Mouse (Mus musculus) embryo, embryonic 9.5 days (tissue): ENCODE data around the gene Nod1.
A peak's percentile ranks its signal among the peaks of the same experiment; 100 is the strongest.

Experiments used
- DNase-seq: peaks from one replicate; pipeline ENCODE4 v3.0.0-alpha.2; 2017; ENCODE audit errors: extremely low spot score

Nod1 gene

DNA sequence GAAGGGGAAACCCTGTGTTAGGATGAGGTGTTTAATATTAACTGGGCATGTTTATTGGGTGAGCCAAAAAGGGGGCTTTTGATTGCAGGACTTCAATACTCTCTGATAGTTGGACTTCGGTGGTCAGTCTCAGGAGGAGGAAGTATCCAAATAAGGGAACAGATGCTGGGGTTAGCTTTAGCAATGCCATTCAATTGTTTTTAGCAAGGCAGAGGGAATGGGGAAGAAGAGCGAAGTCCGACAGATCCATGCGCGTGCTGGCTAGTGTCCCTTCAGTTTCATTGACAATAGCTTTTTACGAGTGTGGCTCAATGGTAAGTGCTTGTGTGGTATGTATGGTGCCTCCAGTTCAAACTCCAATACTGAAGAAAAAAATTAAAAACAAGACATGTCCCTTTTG, 31.3 kb downstream of the Nod1 start:
- DNase-seq: no peak

GRCm38 (mm10) chr6:54940126-54940525, 32.3 kb downstream of the Nod1 start:
- no peak for DNase-seq

- DNase-seq: no peak
Observed at GRCm38 (mm10) chr6:54939631-54940030, 32.8 kb downstream of the Nod1 start.

DNA sequence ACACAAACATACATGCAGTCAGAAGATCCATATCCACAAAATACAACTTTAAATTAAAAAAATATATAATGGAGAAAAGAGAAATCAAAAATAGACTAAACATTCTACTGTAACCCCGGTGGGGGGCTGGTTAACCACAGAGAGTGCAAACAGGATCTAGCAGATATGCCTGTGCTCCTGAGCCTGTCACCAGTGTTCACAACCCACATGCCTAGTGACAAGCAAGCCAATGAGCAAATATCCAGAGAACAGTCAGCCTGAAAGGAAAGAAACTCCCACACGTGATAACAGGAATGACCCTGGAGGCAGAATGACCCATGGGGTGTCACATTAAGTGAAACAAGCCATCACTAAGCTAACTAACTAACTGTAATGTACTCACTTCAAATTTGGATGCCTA, 35.9 kb downstream of the Nod1 start:
- DNase-seq: no peak

GRCm38 (mm10) chr6:54934930-54935329, 37.5 kb downstream of the Nod1 start:
- DNase-seq: no peak

GRCm38 (mm10) chr6:54934313-54934712, 38.1 kb downstream of the Nod1 start:
- DNase-seq: no peak

DNA sequence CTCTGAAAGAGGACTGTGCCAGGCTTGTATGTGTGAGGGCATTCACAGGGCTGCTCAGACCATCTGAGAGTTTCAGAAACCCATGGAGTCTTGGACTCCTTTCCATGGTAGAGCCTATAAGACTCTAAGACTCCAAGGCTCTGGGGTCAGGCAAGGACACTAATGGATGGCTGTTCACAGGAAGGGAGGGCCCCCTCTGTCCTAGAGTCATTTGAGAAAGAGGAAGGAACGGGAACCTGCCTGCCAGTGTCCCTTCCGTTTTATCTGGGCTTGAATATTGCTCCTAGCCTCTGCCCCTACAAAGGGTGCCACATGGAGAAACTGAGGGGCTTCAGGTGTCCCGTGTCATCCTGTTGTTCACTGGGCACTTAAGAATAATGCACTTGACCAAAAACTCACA, 38.5 kb downstream of the Nod1 start:
- no peak for DNase-seq

DNA sequence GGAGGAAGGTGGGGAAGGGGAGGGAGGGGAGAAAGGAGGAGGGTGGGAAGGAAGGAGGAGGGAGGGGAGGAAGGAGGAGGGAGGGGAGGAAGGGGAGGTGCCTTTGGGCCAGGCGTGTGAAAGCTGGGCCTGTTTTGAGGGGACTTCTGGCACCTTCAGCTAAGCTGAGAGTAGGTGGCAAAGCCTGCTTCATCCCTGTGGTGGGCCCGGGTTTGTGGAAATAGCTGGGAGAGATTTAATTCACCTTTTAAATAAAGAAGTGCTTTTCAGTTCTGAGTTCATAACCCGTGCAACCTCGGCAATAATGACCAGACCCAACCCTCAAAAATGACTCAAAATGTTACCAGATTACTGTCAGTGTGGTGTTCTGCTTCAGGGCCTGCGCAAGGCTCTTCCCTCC, 39.2 kb downstream of the Nod1 start:
- DNase-seq: no peak

DNA sequence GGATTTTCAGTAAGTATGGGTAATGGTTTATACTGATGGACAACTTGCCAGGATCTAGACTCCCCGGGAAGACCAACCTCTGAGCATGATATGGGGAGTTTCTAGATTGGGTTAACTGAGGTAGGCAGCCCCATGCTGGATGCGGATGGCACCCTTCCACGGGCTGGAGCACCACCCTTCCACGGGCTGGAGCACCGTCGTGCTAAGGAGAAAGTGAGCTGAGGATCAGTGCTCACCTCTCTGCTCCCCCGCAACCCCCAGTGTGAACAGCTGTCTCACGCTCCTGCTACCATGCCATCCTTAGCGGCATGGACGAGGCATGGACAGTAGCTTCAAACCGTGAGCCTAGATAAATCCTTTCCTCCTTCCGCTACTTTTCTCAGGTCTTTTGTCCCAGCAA, 39.9 kb downstream of the Nod1 start:
- no peak for DNase-seq

DNA sequence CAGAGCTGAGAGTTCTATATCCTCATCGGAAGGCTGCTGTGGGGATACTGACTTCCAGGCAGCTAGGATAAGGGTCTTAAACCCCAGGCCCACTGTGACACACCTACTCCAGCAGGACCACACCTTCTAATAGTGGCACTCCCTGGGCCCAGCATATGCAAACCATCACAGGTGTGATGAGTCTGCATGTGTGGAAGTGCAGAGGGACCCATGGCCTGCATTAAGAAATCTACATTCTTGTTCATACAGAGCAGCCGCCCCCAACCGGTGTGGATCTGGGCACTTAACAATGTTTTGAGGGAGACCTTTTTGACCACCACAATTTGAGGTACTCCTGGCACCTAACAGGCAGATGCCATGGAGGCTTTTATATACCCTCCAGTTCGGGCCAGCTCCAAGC, 40.8 kb downstream of the Nod1 start:
- DNase-seq: no peak

- no peak for DNase-seq
Observed at GRCm38 (mm10) chr6:54927946-54928345, 44.5 kb downstream of the Nod1 start.

- DNase-seq: no peak
Observed at GRCm38 (mm10) chr6:54926899-54927298, 45.5 kb downstream of the Nod1 start.

GRCm38 (mm10) chr6:54925736-54926440, 46.5 kb downstream of the Nod1 start:
- DNase-seq: no peak

GRCm38 (mm10) chr6:54924538-54924937, 47.9 kb downstream of the Nod1 start:
- DNase-seq: no peak

GRCm38 (mm10) chr6:54918521-54918920, 53.9 kb downstream of the Nod1 start:
- no peak for DNase-seq

DNA sequence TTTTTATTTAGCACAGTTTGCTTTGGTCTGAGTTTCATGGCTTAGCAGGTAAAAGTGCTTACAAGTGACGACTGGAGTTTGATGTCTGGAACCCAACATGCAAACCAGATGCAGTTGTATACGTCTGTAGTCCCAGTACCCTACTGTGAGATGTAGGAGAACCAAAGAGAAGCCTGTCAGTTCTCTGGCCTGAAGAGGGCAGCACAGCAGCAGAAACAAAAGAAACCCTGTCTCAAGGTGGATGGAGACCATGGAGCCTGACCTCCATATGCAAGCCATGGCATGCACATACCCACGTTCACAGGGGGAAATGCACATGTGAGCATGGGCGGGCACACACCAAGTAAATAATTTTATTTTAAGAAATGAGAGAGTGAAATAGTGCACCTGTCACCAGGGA, 54.9 kb downstream of the Nod1 start:
- peak; percentile 9 for DNase-seq

DNA sequence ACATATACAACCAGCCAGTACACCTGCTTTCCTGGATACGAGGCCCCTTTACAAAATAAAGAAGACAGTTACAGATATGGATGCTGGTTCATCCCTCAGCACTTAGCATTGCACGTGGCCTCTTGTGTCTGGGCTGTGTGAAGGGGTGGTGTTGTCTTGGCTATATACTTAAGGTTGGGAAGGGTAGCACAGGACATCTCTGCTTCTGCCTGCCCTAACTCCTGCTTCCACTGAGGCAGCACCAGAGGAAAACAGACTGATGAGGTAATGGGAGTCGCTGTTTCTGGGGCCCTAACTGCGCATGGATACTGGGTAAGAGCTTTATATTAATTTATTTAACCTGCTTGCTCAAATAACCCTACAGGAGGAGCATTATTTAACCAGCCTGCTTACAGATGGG, 55.5 kb downstream of the Nod1 start:
- DNase-seq: no peak

DNA sequence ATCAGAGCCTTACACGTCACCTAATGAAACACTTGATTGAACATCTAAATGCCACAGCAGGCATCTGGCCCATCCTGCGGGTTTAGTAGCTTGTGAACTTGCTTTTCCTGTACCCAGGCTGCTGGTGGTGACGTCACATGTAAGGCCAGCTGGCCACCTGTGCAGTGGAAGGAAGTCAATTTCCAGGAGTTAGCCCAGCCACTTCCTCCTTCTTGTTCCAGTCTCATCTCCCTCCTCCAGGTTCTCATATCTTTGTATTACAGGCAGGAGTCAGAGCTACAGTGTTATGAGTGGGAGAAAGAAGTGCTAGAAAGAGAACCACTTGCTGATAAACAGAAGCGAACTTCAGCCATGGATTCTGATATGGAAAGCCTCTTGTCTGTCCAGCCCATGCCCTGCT, 56.2 kb downstream of the Nod1 start:
- DNase-seq: no peak

GRCm38 (mm10) chr6:54914977-54915376, 57.4 kb downstream of the Nod1 start:
- DNase-seq: no peak

- DNase-seq: no peak
Observed at GRCm38 (mm10) chr6:54906053-54907040, 66.1 kb downstream of the Nod1 start.

DNA sequence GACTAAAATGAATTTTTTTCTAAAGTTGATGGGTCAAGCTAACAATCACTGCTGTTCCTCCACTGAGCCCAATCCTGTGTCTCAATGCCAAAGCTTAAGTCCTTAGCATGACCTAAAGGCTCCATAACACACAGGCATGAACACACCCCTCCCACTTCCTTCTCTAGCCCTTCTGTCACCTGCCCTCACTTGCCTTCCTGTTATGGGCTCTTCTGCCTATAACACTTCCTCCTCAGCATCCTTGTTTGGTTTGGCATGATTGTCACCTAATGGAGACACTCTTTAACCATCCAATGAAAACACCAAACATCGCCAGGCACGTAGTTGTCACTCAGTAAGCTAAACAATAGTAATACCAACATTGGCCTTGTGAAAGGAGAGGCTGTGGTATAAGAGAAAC, 69.9 kb downstream of the Nod1 start:
- DNase-seq: no peak

GRCm38 (mm10) chr6:54900256-54900655, 72.2 kb downstream of the Nod1 start:
- DNase-seq: no peak

- no peak for DNase-seq
Observed at GRCm38 (mm10) chr6:54891384-54891783, 81.0 kb downstream of the Nod1 start.
